Mouse (Mus musculus) brown adipose tissue, adult 24 weeks (tissue): ENCODE measurements around the gene Crybg2. TPM values are rescaled to one million over a fixed set of nuclear protein-coding genes. Genes with fewer than 3 reads are reported as not detected.

Experiments used
- H3K27ac ChIP-seq: fragments of 200-500 bp; replicated peaks from 2 replicates; pipeline ENCODE4 v1.5.1; 2012; ENCODE audit warnings: low read depth, mild to moderate bottlenecking, low read length
- H3K4me1 ChIP-seq: fragments of 200-500 bp; 2 replicates; pipeline ENCODE4 v1.6.1; 2012; ENCODE audit warnings: low read length, mixed read lengths; ENCODE audit not compliant: control insufficient read depth, insufficient read depth, insufficient read length
- H3K4me3 ChIP-seq: fragments of 200-500 bp; 2 replicates; pipeline ENCODE4 v1.5.1; 2012; ENCODE audit warnings: low read depth, mild to moderate bottlenecking, low read length, moderate library complexity; ENCODE audit not compliant: insufficient read depth
- polyA plus RNA-seq: library from polyadenylated mRNA; stranded (reverse); fragments of >200 nt; gene quantifications from 2 replicates; pipeline ENCODE4 v1.2.4, GENCODE M21; 2012; ENCODE audit not compliant: missing spikeins, insufficient read depth, insufficient read length

Gene Crybg2
- polyA plus RNA-seq, 1 experiment, result not detected

GRCm38 (mm10) chr4:134041317-134042123, 19.1 kb upstream of the Crybg2 start:
- no peaks in the 10 kb centered on the region for H3K4me1 ChIP-seq
- no peak overlapping the region for H3K27ac ChIP-seq
- no peak overlapping the region for H3K4me3 ChIP-seq

- Histone ChIP-seq H3K27ac (no peak overlapping the region), H3K4me1 (no peaks in the 10 kb centered on the region), H3K4me3 (no peak overlapping the region)
These were observed 17.6 kb upstream of the Crybg2 start for GRCm38 (mm10) chr4:134043041-134043440.

GRCm38 (mm10) chr4:134047648-134048047, 13.0 kb upstream of the Crybg2 start:
- Histone ChIP-seq H3K27ac (no peak overlapping the region), H3K4me1 (no peaks in the 10 kb centered on the region), H3K4me3 (no peak overlapping the region)

GRCm38 (mm10) chr4:134051912-134052311, 8.7 kb upstream of the Crybg2 start:
- Histone ChIP-seq H3K4me3 (no peak overlapping the region), H3K27ac (no peak overlapping the region), H3K4me1 (no peaks in the 10 kb centered on the region)

GRCm38 (mm10) chr4:134052560-134052959, 8.1 kb upstream of the Crybg2 start:
- no peak overlapping the region for H3K27ac ChIP-seq
- no peak overlapping the region for H3K4me3 ChIP-seq
- H3K4me1 ChIP-seq, result no peaks in the 10 kb centered on the region

GRCm38 (mm10) chr4:134053538-134053937, 7.1 kb upstream of the Crybg2 start, which contains the start of gene Zfp683:
Zfp683 (plus strand) TSS chr4:134053838.
- H3K4me3 ChIP-seq, result no peak within 1 kb of the TSS
- H3K4me1 ChIP-seq, result no peaks in the 10 kb centered on the region
- H3K27ac ChIP-seq, result no peak within 1 kb of the TSS

- Histone ChIP-seq H3K4me1 (no peaks in the 10 kb centered on the region), H3K27ac (no peak overlapping the region), H3K4me3 (no peak overlapping the region)
These were observed 2.4 kb upstream of the Crybg2 start for GRCm38 (mm10) chr4:134058166-134058715.

GRCm38 (mm10) chr4:134058908-134059307, 1.7 kb upstream of the Crybg2 start:
- H3K27ac ChIP-seq, result no peak overlapping the region
- no peak overlapping the region for H3K4me3 ChIP-seq
- H3K4me1 ChIP-seq, result no peaks in the 10 kb centered on the region

- no peak overlapping the region for H3K27ac ChIP-seq
- no peaks in the 10 kb centered on the region for H3K4me1 ChIP-seq
- H3K4me3 ChIP-seq, result no peak overlapping the region
These were observed 683 bp downstream of the Crybg2 start for GRCm38 (mm10) chr4:134061166-134061830.

GRCm38 (mm10) chr4:134061944-134062446, 1.4 kb downstream of the Crybg2 start:
- H3K4me1 ChIP-seq, result no peaks in the 10 kb centered on the region
- no peak overlapping the region for H3K27ac ChIP-seq
- no peak overlapping the region for H3K4me3 ChIP-seq

GRCm38 (mm10) chr4:134062561-134062960, 1.9 kb downstream of the Crybg2 start:
- H3K4me3 ChIP-seq, result no peak overlapping the region
- no peaks in the 10 kb centered on the region for H3K4me1 ChIP-seq
- no peak overlapping the region for H3K27ac ChIP-seq

- Histone ChIP-seq H3K4me3 (no peak overlapping the region), H3K4me1 (no peaks in the 10 kb centered on the region), H3K27ac (no peak overlapping the region)
These were observed 4.9 kb downstream of the Crybg2 start for GRCm38 (mm10) chr4:134065431-134066004.

- no peak overlapping the region for H3K27ac ChIP-seq
- H3K4me3 ChIP-seq, result no peak overlapping the region
- no peaks in the 10 kb centered on the region for H3K4me1 ChIP-seq
These were observed 6.8 kb downstream of the Crybg2 start for GRCm38 (mm10) chr4:134067383-134067782.

GRCm38 (mm10) chr4:134067833-134068544, 7.4 kb downstream of the Crybg2 start:
- H3K4me3 ChIP-seq, result no peak overlapping the region
- no peak overlapping the region for H3K27ac ChIP-seq
- no peaks in the 10 kb centered on the region for H3K4me1 ChIP-seq
